In the genomic region with DNA sequence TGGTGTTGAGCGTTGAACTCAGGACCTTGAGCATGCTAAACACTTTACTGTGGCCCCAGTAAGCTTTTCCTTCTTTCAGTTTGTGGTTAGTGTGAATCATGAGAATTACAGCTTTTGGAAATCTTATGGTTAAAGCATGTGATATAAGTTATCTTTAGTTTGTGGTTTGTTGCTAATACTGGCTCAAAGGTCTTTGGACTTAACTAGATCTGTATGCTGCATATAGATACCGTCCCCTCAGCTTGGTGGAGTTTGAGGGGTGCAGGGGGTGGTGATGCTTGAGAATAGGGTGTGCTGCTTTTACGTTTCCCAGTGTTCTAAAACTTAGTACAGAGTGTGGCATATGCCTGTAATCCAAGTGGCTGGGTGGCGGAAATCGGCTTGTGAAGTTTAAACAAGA, we compare ENCODE assay signal across 16 mouse cellular contexts. TPM values are rescaled to one million over a fixed set of nuclear protein-coding genes. Genes with fewer than 3 reads are reported as not detected.
DNase-seq lines count a peak whose midpoint lies in the region; ATAC-seq and TF ChIP-seq lines count a peak whose summit lies in the region.
"Had no signal": no experiment of that assay in that cellular context is flagged by ENCODE, and none has a peak within 500 bp of the region (broad histone marks: within the 10 kb centered on the region; RNA-seq: fewer than 3 reads in every experiment).

No protein-coding gene starts in this region.

- H3K4me2 ChIP-seq in heart, embryonic 13.5 days, result peak overlapping the region; percentile 87
- no peak overlapping the region for H3K4me2 ChIP-seq in neural tube, embryonic 15.5 days

- peaks cover 75% of the 10 kb centered on the region for H3K4me1 ChIP-seq in heart, embryonic 13.5 days
- H3K4me1 ChIP-seq in embryonic fibroblast, embryonic 13.5 days (ENCODE audit: control insufficient read depth, insufficient read depth, low read length), result peaks cover 8% of the 10 kb centered on the region
- H3K4me1 ChIP-seq in neural tube, embryonic 15.5 days, result peaks cover 18% of the 10 kb centered on the region

- H3K4me3 ChIP-seq in heart, embryonic 13.5 days, result peak overlapping the region; percentile 59
- H3K4me3 ChIP-seq in C2C12 (ENCODE audit: insufficient read depth, poor library complexity, severe bottlenecking), result no peak overlapping the region
- H3K4me3 ChIP-seq in embryonic fibroblast, embryonic 13.5 days (ENCODE audit: insufficient read depth, low read length), result no peak overlapping the region
- H3K4me3 ChIP-seq in macrophage (ENCODE audit: inconsistent target), result peak overlapping the region; percentile 75
- no peak overlapping the region for H3K4me3 ChIP-seq in neural tube, embryonic 15.5 days (replicated peaks)

- 81% methylated on average over 5 of the region's 5 CpGs for WGBS in heart, embryonic 13.5 days
- WGBS in macrophage (ENCODE audit: missing documents), result 7% methylated on average over 5 of the region's 5 CpGs
- 92% methylated on average over 5 of the region's 5 CpGs for WGBS in neural tube, embryonic 15.5 days

- no peak for DNase-seq in heart, postnatal 4 days
- DNase-seq in thymus, postnatal 0 days (ENCODE audit: low spot score), result no peak
- DNase-seq in ovary, adult 18-20 months (ENCODE audit: low spot score), result no peak
- DNase-seq: cerebellum, postnatal 14 days; left cerebral cortex, postnatal 4 days had no signal

- 0 out of 2 replicates have a peak overlapping the region, but pooled peaks have one; percentile 64 for H3K27ac ChIP-seq in heart, embryonic 13.5 days (replicated peaks)
- H3K27ac ChIP-seq in embryonic fibroblast, embryonic 13.5 days (ENCODE audit: insufficient read depth, low read length), result peak overlapping the region; percentile 25; the same call in 1 of the 2 replicates
- H3K27ac ChIP-seq in macrophage, result peak overlapping the region; percentile 99
- no peak overlapping the region for H3K27ac ChIP-seq in neural tube, embryonic 15.5 days (replicated peaks)

- no peaks in the 10 kb centered on the region for H3K9me3 ChIP-seq in heart, embryonic 13.5 days
- H3K9me3 ChIP-seq in neural tube, embryonic 15.5 days (replicated peaks), result no peaks in the 10 kb centered on the region

- H3K9ac ChIP-seq in heart, embryonic 13.5 days, result no peak overlapping the region; the same call in 1 of the 2 replicates
- no peak overlapping the region for H3K9ac ChIP-seq in neural tube, embryonic 15.5 days (replicated peaks)

- H3K79me3 ChIP-seq in C2C12 (ENCODE audit: low read depth), result peaks cover 57% of the 10 kb centered on the region

- peaks cover 16% of the 10 kb centered on the region for H3K36me3 ChIP-seq in heart, embryonic 13.5 days
- H3K36me3 ChIP-seq in C2C12 (ENCODE audit: control insufficient read depth, insufficient read depth) (no peaks in the 10 kb centered on the region), macrophage (ENCODE audit: inconsistent target) (peaks cover 5% of the 10 kb centered on the region)
- 0 out of 2 replicates have a peak, but pooled peaks cover 3% of the 10 kb centered on the region for H3K36me3 ChIP-seq in neural tube, embryonic 15.5 days

- no peak for TF ChIP-seq POLR2A in embryonic fibroblast, embryonic 13.5 days (IDR thresholded peaks at IDR 0.05; ENCODE audit: low read depth, low read length)

- no peaks in the 10 kb centered on the region for H3K27me3 ChIP-seq in heart, embryonic 13.5 days (replicated peaks)
- H3K27me3 ChIP-seq in C2C12 (ENCODE audit: control insufficient read depth, insufficient read depth, insufficient read length), result no peaks in the 10 kb centered on the region
- H3K27me3 ChIP-seq in neural tube, embryonic 15.5 days (replicated peaks), result no peaks in the 10 kb centered on the region
- H3K27me3 ChIP-seq: CH12.LX had no signal

- H3K79me2 ChIP-seq in C2C12 (ENCODE audit: control insufficient read depth, insufficient read depth), result peaks cover 85% of the 10 kb centered on the region
- H3K79me2 ChIP-seq in macrophage (ENCODE audit: inconsistent target), result peaks cover 93% of the 10 kb centered on the region

- no peak overlapping the region for H3ac ChIP-seq in C2C12 (ENCODE audit: control insufficient read depth, insufficient read length, low read depth)

- no peak for ATAC-seq in heart, embryonic 13.5 days (ENCODE audit: extremely low read depth, insufficient number of reproducible peaks, low FRiP score, low TSS enrichment)
- no peak for ATAC-seq in neural tube, embryonic 15.5 days (ENCODE audit: low FRiP score)
- ATAC-seq: inflammation-experienced regulatory T-cells, adult 6 months had no signal

- no peak for TF ChIP-seq CTCF in C2C12 (IDR thresholded peaks at IDR 0.05; ENCODE audit: control insufficient read depth, insufficient read depth, insufficient read length)
- no peak for TF ChIP-seq CTCF in embryonic fibroblast, embryonic 13.5 days (IDR thresholded peaks at IDR 0.05; ENCODE audit: borderline replicate concordance, insufficient read depth, low read length)

TF ChIP-seq in C2C12, 6 proteins besides CTCF, POLR2A, EP300 and RAD21:
- TF ChIP-seq CEBPB (IDR thresholded peaks at IDR 0.05; ENCODE audit: low read depth), result no peak
- peak; percentile 11 for TF ChIP-seq USF1 (IDR thresholded peaks at IDR 0.05; ENCODE audit: low read depth)

RNA-seq across cellular contexts. Expression of a gene that starts 7.7 kb away (rescaled TPM):
- polyA plus RNA-seq in heart, embryonic 13.5 days (2015; fragmentation: Nextera tagmentation; extraction: Ambion mirVana), result 117 and 141 TPM in 2 replicates
- total RNA-seq in heart, postnatal 4 days (2021), result 100 to 1,000 TPM in 1 of 2 experiments, 10 to 100 TPM in 1; 99.0 to 115 TPM
- 23.4 TPM for polyA plus RNA-seq in C2C12 (2012; fragmentation: generic; extraction: Trizol)
- polyA plus RNA-seq in embryonic fibroblast, embryonic 13.5 days (2011; ENCODE audit: insufficient read length, low read depth, missing spikeins), result 84.1 and 85.6 TPM in 2 replicates
- 100 to 1,000 TPM in 19 of 26 experiments, 10 to 100 TPM in 7; 23.1 to 410 (median 178) TPM for total RNA-seq in macrophage (2018; cell fraction: chromatin; rRNA removed)
- 100 to 1,000 TPM; 226 to 709 (median 397) TPM for total RNA-seq in macrophage (2018; cell fraction: cytosol; rRNA removed)
- total RNA-seq in macrophage (2018; cell fraction: nucleus; rRNA removed), result 100 to 1,000 TPM in 24 of 26 experiments, 10 to 100 TPM in 2; 66.8 to 415 (median 233) TPM
- polyA plus RNA-seq in macrophage (2018), result 137 to 536 TPM (median 493 TPM) in 3 replicates
- 103 and 109 TPM in 2 replicates for polyA plus RNA-seq in thymus, postnatal 0 days (2015; fragmentation: Nextera tagmentation; extraction: Ambion mirVana)
- 97.9 and 110 TPM in 2 replicates for polyA plus RNA-seq in neural tube, embryonic 15.5 days (2015; fragmentation: Nextera tagmentation; extraction: Ambion mirVana)

RNA-seq across cellular contexts. Expression of a gene that starts 25.5 kb away (rescaled TPM):
- polyA plus RNA-seq in heart, embryonic 13.5 days (2015; fragmentation: Nextera tagmentation; extraction: Ambion mirVana), result not detected in 2 replicates
- not detected for total RNA-seq in heart, postnatal 4 days (2021)
- polyA plus RNA-seq in C2C12 (2012; fragmentation: generic; extraction: Trizol), result not detected
- not detected in 2 replicates for polyA plus RNA-seq in embryonic fibroblast, embryonic 13.5 days (2011; ENCODE audit: insufficient read length, low read depth, missing spikeins)
- total RNA-seq in macrophage (2018; cell fraction: chromatin; rRNA removed), result not detected
- total RNA-seq in macrophage (2018; cell fraction: cytosol; rRNA removed), result not detected
- total RNA-seq in macrophage (2018; cell fraction: nucleus; rRNA removed), result not detected
- not detected in 3 replicates for polyA plus RNA-seq in macrophage (2018)
- polyA plus RNA-seq in thymus, postnatal 0 days (2015; fragmentation: Nextera tagmentation; extraction: Ambion mirVana), result not detected in 2 replicates
- polyA plus RNA-seq in neural tube, embryonic 15.5 days (2015; fragmentation: Nextera tagmentation; extraction: Ambion mirVana), result not detected in 2 replicates
- total RNA-seq: CH12.LX; layer of hippocampus, adult 8-10 months; left cerebral cortex, postnatal 4 days had no signal
- polyA plus RNA-seq: frontal cortex, adult 2 months; gonadal fat pad, adult 2 months; inflammation-experienced regulatory T-cells, adult 6 months; neural tube, embryonic 11.5 days had no signal

RNA-seq across cellular contexts. Expression of a gene that starts 34.4 kb away (rescaled TPM):
- polyA plus RNA-seq in heart, embryonic 13.5 days (2015; fragmentation: Nextera tagmentation; extraction: Ambion mirVana), result 289 and 312 TPM in 2 replicates
- total RNA-seq in heart, postnatal 4 days (2021), result 100 to 1,000 TPM; 165 to 176 TPM
- polyA plus RNA-seq in C2C12 (2012; fragmentation: generic; extraction: Trizol) (300 TPM), macrophage (2018) (85.3 to 157 TPM (median 86.3 TPM) in 3 replicates)
- polyA plus RNA-seq in embryonic fibroblast, embryonic 13.5 days (2011; ENCODE audit: insufficient read length, low read depth, missing spikeins), result 80.3 and 103 TPM in 2 replicates
- total RNA-seq in macrophage (2018; cell fraction: chromatin; rRNA removed), result 10 to 100 TPM; 25.2 to 91.4 (median 58.2) TPM
- total RNA-seq in macrophage (2018; cell fraction: cytosol; rRNA removed), result 100 to 1,000 TPM in 17 of 26 experiments, 10 to 100 TPM in 9; 84.3 to 170 (median 113) TPM
- total RNA-seq in macrophage (2018; cell fraction: nucleus; rRNA removed), result 10 to 100 TPM; 26.8 to 84.5 (median 55.8) TPM
- polyA plus RNA-seq in thymus, postnatal 0 days (2015; fragmentation: Nextera tagmentation; extraction: Ambion mirVana), result 402 and 405 TPM in 2 replicates
- polyA plus RNA-seq in neural tube, embryonic 15.5 days (2015; fragmentation: Nextera tagmentation; extraction: Ambion mirVana), result 251 and 260 TPM in 2 replicates

RNA-seq across cellular contexts. Expression of a gene that starts 34.4 kb away (rescaled TPM):
- polyA plus RNA-seq in heart, embryonic 13.5 days (2015; fragmentation: Nextera tagmentation; extraction: Ambion mirVana), result 22.3 and 22.8 TPM in 2 replicates
- total RNA-seq in heart, postnatal 4 days (2021), result 10 to 100 TPM; 30.3 to 39.6 TPM
- polyA plus RNA-seq in C2C12 (2012; fragmentation: generic; extraction: Trizol), result 8.3 TPM
- 51.8 and 64.2 TPM in 2 replicates for polyA plus RNA-seq in embryonic fibroblast, embryonic 13.5 days (2011; ENCODE audit: insufficient read length, low read depth, missing spikeins)
- total RNA-seq in macrophage (2018; cell fraction: chromatin; rRNA removed), result 100 to 1,000 TPM in 25 of 26 experiments, 10 to 100 TPM in 1; 82.9 to 258 (median 164) TPM
- total RNA-seq in macrophage (2018; cell fraction: cytosol; rRNA removed), result 10 to 100 TPM; 19.7 to 36.8 (median 28.8) TPM
- total RNA-seq in macrophage (2018; cell fraction: nucleus; rRNA removed), result 100 to 1,000 TPM in 5 of 26 experiments, 10 to 100 TPM in 21; 42.4 to 136 (median 72.3) TPM
- polyA plus RNA-seq in macrophage (2018), result 20.5 to 23.9 TPM (median 21.0 TPM) in 3 replicates
- polyA plus RNA-seq in thymus, postnatal 0 days (2015; fragmentation: Nextera tagmentation; extraction: Ambion mirVana), result 41.3 and 41.4 TPM in 2 replicates
- 28.1 and 34.8 TPM in 2 replicates for polyA plus RNA-seq in neural tube, embryonic 15.5 days (2015; fragmentation: Nextera tagmentation; extraction: Ambion mirVana)

Comparison
In these comparisons a context has a peak if more than half of its experiments do, and no peak if none do; other contexts are left out.
1. H3K4me3 ChIP-seq: peak in heart, embryonic 13.5 days (single experiment) and macrophage (single experiment); none in C2C12 (single experiment), embryonic fibroblast, embryonic 13.5 days (single experiment) and neural tube, embryonic 15.5 days (single experiment).